Mouse (Mus musculus) left cerebral cortex, adult 18-20 months (tissue): ENCODE results near the gene Zfp507. TPM values are rescaled to one million over a fixed set of nuclear protein-coding genes. Genes with fewer than 3 reads are reported as not detected.

Source experiments
- DNase-seq, 2 experiments: peaks; one replicate each; pipeline ENCODE4 v3.0.0; 2021 to 2022; ENCODE audit warnings: low spot score in 2 of 2, mixed read lengths in 1 of 2
- total RNA-seq, 2 experiments: library from RNA; stranded (reverse); gene quantifications; 2 replicates each; pipeline ENCODE4 v1.2.3; 2021

Gene Zfp507
- total RNA-seq, 2 experiments from 2014 or later = 25.7 to 29.0 TPM

DNA sequence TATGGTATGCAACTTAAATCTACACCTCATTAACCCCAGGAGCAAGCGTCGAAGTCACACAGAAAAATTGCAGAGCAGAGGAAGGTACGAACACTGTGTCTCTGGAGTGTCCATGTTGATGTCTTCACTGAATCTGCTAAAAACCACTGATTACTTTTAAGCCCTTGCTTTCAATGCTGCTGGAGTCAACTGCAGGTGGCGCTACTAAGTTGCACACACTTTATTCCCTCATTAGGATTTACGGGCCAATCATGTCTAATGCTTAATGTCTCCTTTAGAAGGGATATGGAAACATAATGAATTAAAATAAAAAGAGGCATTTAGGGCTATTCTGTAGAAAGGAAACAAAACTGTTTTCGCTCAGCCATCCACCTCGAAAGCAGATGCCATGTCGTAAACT is 12.6 kb downstream of the Zfp507 start:
- no peak for DNase-seq

DNA sequence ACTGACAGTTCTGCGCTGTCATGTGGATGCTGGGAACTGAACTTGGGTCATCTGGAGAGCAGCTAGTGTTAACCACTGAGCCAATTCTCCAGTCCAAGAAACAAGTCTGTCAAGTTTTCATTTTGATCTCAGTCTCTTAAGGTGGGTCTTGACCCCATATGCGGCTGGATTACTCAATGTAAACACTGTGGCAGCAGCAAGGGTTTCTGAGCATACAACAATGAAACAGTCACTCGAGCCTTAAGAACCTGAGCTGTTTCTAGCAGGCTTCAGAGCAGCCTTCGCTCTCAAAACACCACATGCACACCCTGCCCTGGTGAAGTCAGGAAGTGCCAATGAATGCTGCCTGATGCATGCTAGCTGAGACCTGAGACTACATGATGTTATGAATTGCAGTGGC is 17.2 kb downstream of the Zfp507 start:
- no peak for DNase-seq

DNA sequence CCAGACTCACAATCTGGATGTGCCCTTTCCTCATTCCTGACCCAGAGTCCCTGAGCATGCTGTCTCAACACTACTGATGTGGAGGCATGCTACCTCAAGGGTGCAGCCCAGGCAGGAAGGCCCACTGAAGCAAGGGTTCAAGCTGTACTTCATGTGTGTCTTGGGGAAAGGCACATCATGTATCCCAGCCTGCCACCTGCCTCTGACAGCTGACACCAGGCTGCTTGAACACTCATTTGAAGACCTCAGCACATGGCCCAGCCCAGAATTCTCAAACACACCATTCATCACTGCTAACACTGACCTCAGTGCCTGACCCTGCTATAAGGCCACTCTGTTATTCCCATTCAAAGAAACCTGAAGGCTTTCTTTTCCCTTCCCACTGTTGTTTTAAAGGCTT is 20.6 kb downstream of the Zfp507 start:
- no peak for DNase-seq

DNA sequence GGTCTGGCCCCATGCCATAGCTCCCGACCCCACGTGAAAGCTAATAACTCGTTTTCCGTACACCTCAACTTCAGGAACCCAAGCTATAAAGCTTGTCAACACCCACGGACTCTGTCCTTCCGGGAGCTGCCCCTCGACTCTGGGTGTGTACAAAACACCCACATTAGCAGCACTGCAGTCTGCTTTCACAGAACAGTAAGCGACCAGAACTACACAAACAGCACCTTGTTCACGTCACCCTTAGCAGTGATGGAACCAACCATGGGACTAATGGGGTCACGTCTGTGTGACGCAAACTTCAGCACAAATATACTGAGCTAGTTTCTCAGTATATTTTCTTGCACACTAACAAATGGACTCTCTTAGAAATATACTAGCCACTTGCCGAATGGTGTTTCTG is 28.7 kb downstream of the Zfp507 start:
- DNase-seq = no peak

GRCm38 (mm10) chr7:35772347-35772746 is 30.5 kb downstream of the Zfp507 start:
- no peak for DNase-seq

GRCm38 (mm10) chr7:35771106-35771505 is 31.7 kb downstream of the Zfp507 start:
- DNase-seq = no peak

DNA sequence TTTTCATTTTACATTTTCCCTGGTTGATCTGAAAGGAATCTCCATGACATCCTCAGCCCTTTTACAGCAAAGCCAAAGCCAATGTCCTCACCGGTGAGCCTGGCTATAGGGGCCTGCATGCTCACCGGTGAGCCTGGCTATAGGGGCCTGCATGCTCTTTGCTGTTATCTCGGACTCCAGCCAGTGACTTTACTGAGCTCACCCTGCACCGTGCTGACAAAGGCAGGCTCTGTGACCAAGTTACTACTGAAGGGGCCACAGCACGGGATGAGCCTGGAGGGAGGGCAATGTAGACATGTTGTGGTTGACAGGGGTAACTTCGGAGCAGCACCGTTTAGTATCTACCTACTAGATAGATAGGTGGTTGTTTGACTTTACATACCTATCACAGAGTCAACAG is 32.7 kb downstream of the Zfp507 start:
- DNase-seq = no peak

GRCm38 (mm10) chr7:35764461-35764860 is 38.3 kb downstream of the Zfp507 start:
- DNase-seq = no peak

DNA sequence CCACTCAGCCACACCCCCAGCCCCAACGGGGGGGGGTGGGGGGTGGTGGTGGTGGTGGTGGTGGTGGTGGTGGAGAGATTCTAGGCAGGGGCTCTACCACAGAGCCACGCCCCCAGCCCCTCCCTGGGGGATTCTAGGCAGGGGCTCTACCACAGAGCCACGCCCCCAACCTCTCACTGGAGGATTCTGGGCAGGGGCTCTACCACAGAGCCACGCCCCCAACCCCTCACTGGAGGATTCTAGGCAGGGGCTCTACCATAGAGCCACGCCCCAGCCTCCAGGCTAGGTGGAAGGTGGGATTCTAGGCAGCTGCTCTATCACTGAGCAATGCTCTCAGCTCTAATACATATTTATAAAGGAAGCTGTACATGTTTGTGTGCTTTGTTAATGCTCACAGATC is 41.0 kb downstream of the Zfp507 start:
- DNase-seq = no peak

DNA sequence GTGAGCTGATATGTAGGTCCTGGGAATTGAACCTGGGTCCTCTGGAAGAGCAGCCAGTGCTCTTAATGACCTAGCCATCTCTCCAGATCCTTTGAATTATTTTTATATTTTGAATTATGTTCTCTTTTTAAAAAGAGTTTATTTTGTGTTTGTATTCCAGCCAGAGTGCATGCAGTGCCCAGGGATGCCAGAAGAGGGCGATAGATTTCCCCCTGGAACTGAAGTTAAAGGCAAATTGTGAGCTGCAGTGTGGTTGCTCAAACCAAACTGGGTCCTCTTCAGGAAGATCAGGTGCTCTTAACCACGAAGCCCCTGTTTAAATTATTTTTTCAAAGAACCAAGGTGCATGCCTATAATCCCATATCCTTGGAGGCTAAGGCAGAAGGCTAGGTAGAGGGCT is 43.2 kb downstream of the Zfp507 start:
- no peak for DNase-seq

- DNase-seq = peak; percentile 36 to 53
These were observed 46.0 kb downstream of the Zfp507 start for GRCm38 (mm10) chr7:35756510-35757440.

- no peak for DNase-seq
These were observed 48.0 kb downstream of the Zfp507 start for GRCm38 (mm10) chr7:35754886-35755168.

DNA sequence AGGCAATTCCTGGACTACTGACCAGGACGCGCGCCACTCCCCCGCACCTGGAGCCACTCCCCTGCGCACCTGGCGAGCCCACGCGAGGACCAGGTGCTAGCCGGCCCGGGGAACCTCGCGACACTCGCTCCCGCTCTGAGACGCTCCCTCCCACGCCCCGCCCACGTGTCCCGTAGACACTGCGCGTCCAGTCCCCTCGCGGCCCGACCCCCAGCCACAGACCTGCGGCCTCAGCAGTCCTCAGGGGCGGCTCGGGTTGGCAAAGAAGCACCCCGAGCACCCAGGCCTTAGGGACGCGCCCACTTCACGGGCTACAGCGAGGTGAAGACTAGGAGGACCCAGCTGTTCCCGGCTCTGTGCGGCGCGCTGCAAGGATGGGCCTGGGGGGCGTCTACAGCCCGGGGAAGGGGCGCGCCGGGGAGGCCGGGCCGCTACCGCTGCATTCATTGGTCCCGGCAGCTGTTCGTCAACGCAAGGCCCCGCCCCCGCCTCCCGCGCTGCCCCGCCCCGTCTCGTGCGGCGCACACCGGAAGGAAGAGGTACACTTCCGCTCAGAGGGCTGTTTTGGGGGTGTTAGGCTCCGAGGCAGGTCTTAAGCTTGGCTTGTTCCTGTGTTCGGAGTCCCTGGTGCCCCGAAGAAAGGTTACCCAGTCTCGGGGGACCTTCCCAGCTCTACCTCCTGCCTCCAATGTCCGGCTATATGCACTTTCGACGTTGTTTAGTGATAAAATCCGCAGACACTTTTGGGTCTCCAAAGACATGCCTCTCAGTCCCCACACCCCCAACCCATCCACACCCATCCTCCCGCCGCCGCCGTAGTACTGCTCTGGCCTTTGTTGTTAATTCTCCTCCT is 48.5 kb downstream of the Zfp507 start, which contains the start of gene Dpy19l3:
Gene Dpy19l3 (minus strand): TSS at position 422 of the 853 bp plus-strand sequence.
- DNase-seq = peak; percentile 81

DNA sequence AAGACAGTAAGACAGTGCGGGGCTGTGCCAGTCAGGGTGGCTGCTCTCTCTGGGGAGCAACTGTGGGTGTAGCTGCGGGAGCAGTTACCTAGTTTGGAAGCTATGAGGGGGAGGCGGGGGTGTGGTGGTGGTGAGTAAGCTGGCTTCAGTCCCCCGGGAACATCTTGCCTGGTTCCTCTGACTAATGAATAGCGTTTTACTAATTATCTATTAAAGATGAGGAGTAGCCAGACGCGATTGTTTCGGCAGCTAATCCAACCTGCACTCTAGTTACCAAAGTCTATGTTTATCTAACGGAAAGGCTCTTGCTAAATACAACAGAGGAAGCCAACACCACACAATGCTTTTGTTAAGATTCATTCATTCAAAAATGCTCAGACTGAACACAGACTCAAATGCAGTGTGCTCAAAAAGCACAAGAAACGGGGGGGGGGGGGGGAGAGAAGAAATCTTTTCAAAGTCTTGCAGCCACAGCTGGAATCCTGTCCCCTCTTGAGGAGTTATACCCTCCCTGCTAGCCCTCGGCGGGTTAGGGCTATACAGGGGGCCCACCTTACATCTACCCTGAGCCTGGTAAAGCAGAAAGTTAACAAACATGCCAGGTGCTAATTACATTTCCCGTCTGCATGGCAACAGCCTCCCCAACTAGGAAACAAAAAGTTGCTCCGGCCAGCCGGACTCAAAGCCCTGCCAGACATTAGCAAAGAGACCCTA is 49.3 kb downstream of the Zfp507 start:
- peak; percentile 59 to 66 for DNase-seq

GRCm38 (mm10) chr7:35750873-35751272 is 51.9 kb downstream of the Zfp507 start:
- no peak for DNase-seq

- DNase-seq = no peak
These were observed 55.3 kb downstream of the Zfp507 start for GRCm38 (mm10) chr7:35747397-35747964.

- no peak for DNase-seq
These were observed 56.0 kb downstream of the Zfp507 start for GRCm38 (mm10) chr7:35746686-35747396.

DNA sequence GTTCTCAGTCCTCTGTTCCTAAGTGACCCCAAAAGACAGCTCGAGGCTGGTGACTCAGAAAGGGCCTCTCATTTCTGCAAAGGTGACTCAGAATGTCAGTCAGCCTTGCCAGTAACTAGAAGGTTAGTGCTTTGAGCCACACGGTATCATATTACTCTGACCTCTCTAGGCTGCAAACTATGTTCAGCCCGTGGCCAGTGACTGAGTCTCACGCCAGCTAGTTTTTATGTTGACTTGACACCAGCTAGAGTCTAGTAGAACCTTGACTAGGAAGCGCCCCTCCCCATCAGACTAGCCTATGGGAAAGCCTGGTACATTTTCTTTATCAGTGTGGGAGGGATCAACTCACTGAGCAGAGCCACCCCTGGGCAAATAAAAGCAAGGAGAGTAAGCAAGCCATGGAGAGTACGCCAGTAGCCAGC is 57.5 kb downstream of the Zfp507 start:
- no peak for DNase-seq

- peak; percentile 71 to 80 for DNase-seq
These were observed 58.0 kb downstream of the Zfp507 start for GRCm38 (mm10) chr7:35744771-35745170.

DNA sequence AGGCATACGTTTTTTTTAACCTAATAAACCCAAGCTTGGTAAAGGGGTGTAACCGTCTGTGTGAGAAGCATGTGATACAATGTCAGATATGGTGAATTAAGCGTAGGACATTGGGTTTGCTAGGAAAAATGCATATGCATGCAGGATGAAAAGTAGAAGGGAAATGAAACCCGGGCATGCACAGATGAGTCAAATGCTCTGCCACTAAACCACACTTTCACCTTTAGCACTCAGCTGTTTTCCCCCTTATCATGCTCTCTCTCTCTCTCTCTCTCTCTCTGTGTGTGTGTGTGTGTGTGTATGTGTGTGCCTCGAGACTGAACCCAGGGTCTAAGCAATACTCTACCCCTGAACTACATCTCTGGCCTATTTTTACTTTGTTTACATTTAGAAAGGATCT is 60.5 kb downstream of the Zfp507 start:
- no peak for DNase-seq

GRCm38 (mm10) chr7:35741858-35742257 is 60.9 kb downstream of the Zfp507 start:
- DNase-seq = no peak
